Mouse (Mus musculus) spleen, postnatal 4 days (tissue): ENCODE measurements around the gene Prkar1a.
"Not testable (repeated sequence)": the region's sequence is repeated elsewhere in the genome, so short reads cannot be mapped to it uniquely, and the experiment has no call there.

Experiments
- DNase-seq, 2 experiments: peaks; one replicate each; pipeline ENCODE4 v3.0.0; 2022; ENCODE audit warnings: low spot score in 2 of 2

The Prkar1a gene

GRCm38 (mm10) chr11:109641498-109642222 lies 7.5 kb upstream of the Prkar1a start:
- no peak for DNase-seq

- DNase-seq: no peak
Measured at GRCm38 (mm10) chr11:109648510-109648909, 695 bp upstream of the Prkar1a start.

GRCm38 (mm10) chr11:109649975-109650701 lies 933 bp downstream of the Prkar1a start:
- peak; percentile 46 to 76 for DNase-seq

GRCm38 (mm10) chr11:109650788-109651565 lies 1.8 kb downstream of the Prkar1a start:
- peak; percentile 88 to 95 for DNase-seq

GRCm38 (mm10) chr11:109651566-109652024 lies 2.4 kb downstream of the Prkar1a start:
- peak; percentile 21 to 73 for DNase-seq

- DNase-seq: no peak
Measured at GRCm38 (mm10) chr11:109652505-109652904, 3.3 kb downstream of the Prkar1a start.

GRCm38 (mm10) chr11:109653201-109653600 lies 4.0 kb downstream of the Prkar1a start:
- DNase-seq: no peak

- no peak for DNase-seq
Measured at GRCm38 (mm10) chr11:109654581-109654980, 5.4 kb downstream of the Prkar1a start.

GRCm38 (mm10) chr11:109656232-109656631 lies 7.0 kb downstream of the Prkar1a start:
- no peak for DNase-seq

GRCm38 (mm10) chr11:109660526-109660925 lies 11.3 kb downstream of the Prkar1a start:
- DNase-seq: not testable (repeated sequence)

GRCm38 (mm10) chr11:109664293-109664692 lies 15.1 kb downstream of the Prkar1a start:
- DNase-seq: no peak

GRCm38 (mm10) chr11:109665424-109665823 lies 16.2 kb downstream of the Prkar1a start:
- DNase-seq: no peak

- no peak for DNase-seq
Measured at GRCm38 (mm10) chr11:109666411-109666810, 17.2 kb downstream of the Prkar1a start.

- DNase-seq: no peak
Measured at GRCm38 (mm10) chr11:109667371-109667770, 18.2 kb downstream of the Prkar1a start.

GRCm38 (mm10) chr11:109668115-109668725 lies 19.0 kb downstream of the Prkar1a start:
- no peak for DNase-seq

GRCm38 (mm10) chr11:109669149-109669708 lies 20.0 kb downstream of the Prkar1a start:
- no peak for DNase-seq

GRCm38 (mm10) chr11:109670026-109670916 lies 21.1 kb downstream of the Prkar1a start:
- DNase-seq: no peak

GRCm38 (mm10) chr11:109671136-109672020 lies 22.2 kb downstream of the Prkar1a start:
- no peak for DNase-seq

GRCm38 (mm10) chr11:109672021-109672324 lies 22.8 kb downstream of the Prkar1a start:
- DNase-seq: no peak

- no peak for DNase-seq
Measured at GRCm38 (mm10) chr11:109672396-109672795, 23.2 kb downstream of the Prkar1a start.
